ENCODE assay signal across 8 mouse cellular contexts in the genomic region with DNA sequence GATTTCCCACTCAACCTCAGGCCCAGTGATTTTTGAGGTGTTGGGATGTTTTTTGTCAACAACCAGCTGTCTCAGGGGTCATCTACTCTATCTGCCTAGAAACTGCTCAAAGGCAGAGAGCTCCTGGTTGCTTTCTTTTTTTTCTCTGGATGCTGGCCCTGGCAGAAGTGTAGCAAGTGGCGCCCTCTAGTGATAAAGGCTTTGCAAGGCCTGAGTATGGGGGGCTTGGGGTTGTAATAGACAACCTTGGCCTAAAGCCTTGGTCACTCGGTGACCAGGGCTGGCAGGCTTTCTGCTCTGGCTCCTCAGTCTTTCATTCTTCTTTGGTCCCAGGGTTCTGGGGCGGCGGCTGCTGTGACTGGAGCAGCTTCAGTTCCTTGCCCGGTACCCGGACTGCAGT.
DNase-seq lines count a peak whose midpoint lies in the region; ATAC-seq and TF ChIP-seq lines count a peak whose summit lies in the region.

No protein-coding gene starts in this region.

- no peaks in the 10 kb centered on the region for H3K4me1 ChIP-seq in forebrain, embryonic 11.5 days (replicated peaks; ENCODE audit: control insufficient read depth, insufficient read depth, low read length)
- 0 out of 2 replicates have a peak, but pooled peaks cover 5% of the 10 kb centered on the region for H3K4me1 ChIP-seq in forebrain, embryonic 13.5 days
- H3K4me1 ChIP-seq in bone marrow macrophage, adult 2 months (ENCODE audit: control insufficient read depth, insufficient read depth, low read length), result no peaks in the 10 kb centered on the region

- no peaks in the 10 kb centered on the region for H3K36me3 ChIP-seq in forebrain, embryonic 11.5 days (ENCODE audit: control insufficient read depth, insufficient read depth, low read length)
- H3K36me3 ChIP-seq in forebrain, embryonic 13.5 days (ENCODE audit: poor library complexity, severe bottlenecking), result no peaks in the 10 kb centered on the region

- H3K27me3 ChIP-seq in forebrain, embryonic 11.5 days (ENCODE audit: control insufficient read depth, insufficient read depth, low read length), result no peaks in the 10 kb centered on the region
- H3K27me3 ChIP-seq in forebrain, embryonic 13.5 days, result no peaks in the 10 kb centered on the region

- DNase-seq in forebrain, embryonic 11.5 days (ENCODE audit: low spot score), result peak; percentile 63
- peak; percentile 33 to 55 for DNase-seq in left cerebral cortex, postnatal 14 days (ENCODE audit: low spot score in 2 of 2)
- no peak for DNase-seq in left cerebral cortex, adult 9 months (ENCODE audit: low spot score in 2 of 2)
- peak; percentile 20 for DNase-seq in lung, postnatal 36 days
- DNase-seq in spleen, adult 12 weeks (ENCODE audit: low spot score), result no peak

- no peaks in the 10 kb centered on the region; the same call in 1 of the 2 replicates for H3K9me3 ChIP-seq in forebrain, embryonic 11.5 days (ENCODE audit: control insufficient read depth, low read length)
- H3K9me3 ChIP-seq in forebrain, embryonic 13.5 days (replicated peaks), result peaks cover 4% of the 10 kb centered on the region; the same call in 1 of the 2 replicates

- 64% methylated on average over 6 of the region's 6 CpGs for WGBS in forebrain, embryonic 11.5 days
- WGBS in forebrain, embryonic 13.5 days, result 60% methylated on average over 6 of the region's 6 CpGs

- intact Hi-C loops in left cerebral cortex, postnatal 14 days (cut with DNase I), result no loop called here

- no peak for ATAC-seq in forebrain, embryonic 11.5 days (replicated peaks; ENCODE audit: low FRiP score)
- no peak for ATAC-seq in forebrain, embryonic 13.5 days
- ATAC-seq in activated CD4-positive, CD25-positive, alpha-beta regulatory T cell, adult 4 months, result no peak

- no peak overlapping the region for H3K27ac ChIP-seq in forebrain, embryonic 11.5 days (ENCODE audit: low read depth, low read length)
- no peak overlapping the region for H3K27ac ChIP-seq in forebrain, embryonic 13.5 days
- no peak overlapping the region for H3K27ac ChIP-seq in bone marrow macrophage, adult 2 months (ENCODE audit: insufficient read depth, low read depth, low read length)

- TF ChIP-seq POLR2A in bone marrow macrophage, adult 2 months (IDR thresholded peaks at IDR 0.05; ENCODE audit: borderline replicate concordance, low read depth, low read length), result no peak

- H3K4me2 ChIP-seq in forebrain, embryonic 11.5 days (ENCODE audit: low read depth, low read length, severe bottlenecking), result no peak overlapping the region
- H3K4me2 ChIP-seq in forebrain, embryonic 13.5 days, result no peak overlapping the region

- no peak overlapping the region for H3K9ac ChIP-seq in forebrain, embryonic 11.5 days (ENCODE audit: low read length)
- H3K9ac ChIP-seq in forebrain, embryonic 13.5 days, result no peak overlapping the region

- no peak overlapping the region for H3K4me3 ChIP-seq in forebrain, embryonic 11.5 days (ENCODE audit: low read depth, low read length)
- H3K4me3 ChIP-seq in forebrain, embryonic 13.5 days, result no peak overlapping the region
- no peak overlapping the region for H3K4me3 ChIP-seq in bone marrow macrophage, adult 2 months (ENCODE audit: insufficient read depth, low read length)

- peak; percentile 53 for TF ChIP-seq CTCF in bone marrow macrophage, adult 2 months (IDR thresholded peaks at IDR 0.05; ENCODE audit: low read depth, low read length)

Comparison
In these comparisons a context has a peak if more than half of its experiments do, and no peak if none do; other contexts are left out.
1. DNase-seq: peak in forebrain, embryonic 11.5 days (single experiment), left cerebral cortex, postnatal 14 days (2 of 2) and lung, postnatal 36 days (single experiment); none in left cerebral cortex, adult 9 months (0 of 2) and spleen, adult 12 weeks (single experiment).